Mouse (Mus musculus) adrenal gland, adult 2 months (tissue): ENCODE results near the gene H1fx. TPM values are rescaled to one million over a fixed set of nuclear protein-coding genes. Genes with fewer than 3 reads are reported as not detected.
"Not testable (repeated sequence)": the region's sequence is repeated elsewhere in the genome, so short reads cannot be mapped to it uniquely, and the experiment has no call there.

Experiments
- DNase-seq: peaks from one replicate; pipeline ENCODE4 v3.0.0; 2021
- microRNA-seq, 2 experiments: library from miRNA; unstranded; fragments of <30 nt; microRNA quantifications; one replicate each; pipeline ENCODE4 v1.2.0; 2021
- polyA plus RNA-seq: library from polyadenylated mRNA; depleted of rRNA; stranded (reverse); fragments of >200 nt; gene quantifications from 2 replicates; pipeline ENCODE4 v1.2.3, GENCODE M21; 2012; rRNA removed
- total RNA-seq, 2 experiments: library from RNA; stranded (reverse); gene quantifications; 2 replicates each; pipeline ENCODE4 v1.2.3; 2021

Gene H1fx
- total and polyA plus RNA-seq, 3 experiments = 7.4 to 17.1 (median 9.5) TPM

DNA sequence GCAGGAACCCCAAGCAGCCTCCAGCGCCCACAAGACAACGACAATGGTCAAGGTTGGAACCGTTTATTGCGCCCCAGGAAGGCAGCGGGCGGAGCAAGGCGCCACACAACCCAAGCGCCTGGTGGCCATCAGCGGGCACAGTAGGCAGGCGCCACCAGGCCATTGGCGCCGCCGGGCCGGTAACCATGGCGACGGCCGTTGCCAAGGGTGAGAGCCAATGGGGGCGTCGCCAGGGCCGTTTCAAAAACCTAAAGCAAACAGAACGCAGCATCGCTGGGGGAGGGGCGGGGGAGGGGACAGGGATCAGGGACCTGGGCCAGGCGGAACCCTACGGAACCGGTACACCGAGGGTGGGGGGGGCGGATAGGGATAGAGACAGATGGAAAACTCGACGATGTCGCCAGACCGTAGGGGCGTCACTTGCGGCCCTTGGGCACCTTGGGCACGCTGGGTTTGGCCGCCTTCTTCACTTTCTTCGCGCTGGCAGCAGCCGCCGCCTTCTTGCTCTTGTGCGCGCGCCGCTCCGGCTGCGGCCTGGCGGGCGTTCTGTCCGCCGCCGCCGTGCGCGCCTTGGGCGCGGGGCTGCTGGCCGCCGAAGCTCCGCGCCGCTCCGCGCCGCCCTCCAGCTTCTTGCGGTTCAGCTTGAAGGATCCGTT, 935 bp downstream of the H1fx start:
- DNase-seq = peak; percentile 87

DNA sequence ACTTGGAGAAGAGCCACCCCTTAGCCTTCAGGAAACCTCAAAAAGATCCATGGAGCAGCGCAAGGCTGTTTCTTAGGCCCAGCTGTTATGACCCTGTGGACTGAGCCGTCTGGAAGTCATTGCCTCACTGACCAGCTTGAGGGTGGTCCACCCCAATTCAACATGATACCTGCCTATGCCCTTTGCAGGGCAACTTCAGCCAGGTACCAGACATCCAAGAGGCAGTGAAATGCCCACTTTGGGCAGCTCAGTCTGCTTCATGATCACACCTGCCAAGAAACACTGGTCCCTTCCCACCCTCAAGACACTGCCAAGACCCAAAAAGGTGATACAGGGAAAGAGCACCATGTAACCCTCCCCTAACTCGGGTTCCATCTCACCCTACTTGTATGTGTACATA, 1.7 kb downstream of the H1fx start:
- DNase-seq = no peak

DNA sequence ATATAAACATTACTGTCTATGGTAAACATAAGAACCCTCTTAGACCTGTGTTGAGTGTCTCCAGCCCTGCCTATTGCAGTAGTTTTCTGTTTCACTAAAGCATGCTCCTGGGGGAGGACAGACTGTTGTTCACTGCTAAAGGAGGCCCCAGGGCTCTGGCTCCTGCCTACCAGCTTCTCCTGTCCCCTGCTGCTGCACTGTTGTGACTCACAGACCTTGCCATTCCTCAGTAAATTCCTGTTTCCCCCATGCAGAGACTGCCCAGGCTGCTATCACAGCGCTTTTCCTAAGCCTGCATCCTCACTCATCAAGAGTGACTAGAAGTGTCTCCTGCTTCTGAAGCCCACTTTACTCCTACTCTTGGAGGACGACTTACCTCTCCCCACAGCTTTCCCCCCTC, 11.4 kb downstream of the H1fx start:
- DNase-seq = no peak

DNA sequence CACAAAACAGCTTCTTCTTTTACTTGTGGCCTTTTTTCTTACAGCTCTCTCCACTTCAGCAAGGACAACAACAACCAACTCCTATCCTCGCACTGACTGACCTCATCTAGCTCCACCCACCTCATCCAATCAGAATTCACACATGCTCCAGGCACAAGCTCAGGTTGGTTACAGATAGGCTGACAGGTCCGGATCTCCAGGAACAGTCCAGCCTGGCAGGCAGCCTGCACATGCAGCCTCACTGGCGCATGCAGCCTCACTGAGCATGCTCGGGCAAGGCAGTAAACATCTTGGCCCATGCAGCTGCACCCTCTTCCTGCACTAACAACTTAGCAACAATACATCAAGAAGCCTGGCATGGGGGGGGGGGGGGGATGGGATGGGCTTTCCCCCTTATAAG, 19.0 kb downstream of the H1fx start:
- not testable (repeated sequence) for DNase-seq

DNA sequence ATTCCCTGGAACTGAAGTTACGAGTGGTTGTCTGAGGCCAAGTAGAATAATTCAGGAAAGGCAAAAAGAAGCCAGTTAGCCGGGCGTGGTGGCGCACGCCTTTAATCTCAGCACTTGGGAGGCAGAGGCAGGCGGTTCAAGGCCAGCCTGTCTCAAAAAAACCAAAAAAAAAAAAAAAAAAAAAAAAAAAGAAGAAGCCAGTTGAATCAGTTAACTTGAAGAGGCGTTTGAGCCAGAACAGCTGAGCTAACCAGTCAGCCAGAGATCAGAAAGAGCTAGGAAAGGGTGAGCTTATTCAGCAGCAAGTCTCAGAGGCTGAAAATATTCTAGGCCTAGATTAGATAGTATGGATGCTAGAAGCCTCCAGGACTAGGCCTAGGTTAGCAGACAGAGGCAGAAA, 39.3 kb downstream of the H1fx start:
- no peak for DNase-seq

DNA sequence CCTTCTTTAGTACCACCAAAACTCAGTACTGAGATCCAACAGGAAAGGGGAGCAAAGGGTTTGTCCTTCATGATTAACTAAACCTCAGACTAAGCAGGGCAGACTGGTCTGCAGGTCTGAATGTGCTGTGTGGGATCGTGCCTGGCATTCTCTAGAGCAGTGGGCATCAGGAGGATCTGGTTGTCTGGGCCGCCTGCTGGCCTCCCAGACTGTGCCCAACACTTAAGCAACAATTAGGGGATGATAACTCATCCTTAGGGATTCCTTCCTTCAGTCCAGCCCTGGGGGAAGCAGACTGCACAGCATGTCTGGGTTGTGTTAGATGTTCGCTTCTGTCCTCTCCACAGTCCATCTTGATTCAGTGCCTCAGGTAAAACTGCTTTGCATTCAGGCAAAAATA, 42.5 kb downstream of the H1fx start:
- DNase-seq = no peak

DNA sequence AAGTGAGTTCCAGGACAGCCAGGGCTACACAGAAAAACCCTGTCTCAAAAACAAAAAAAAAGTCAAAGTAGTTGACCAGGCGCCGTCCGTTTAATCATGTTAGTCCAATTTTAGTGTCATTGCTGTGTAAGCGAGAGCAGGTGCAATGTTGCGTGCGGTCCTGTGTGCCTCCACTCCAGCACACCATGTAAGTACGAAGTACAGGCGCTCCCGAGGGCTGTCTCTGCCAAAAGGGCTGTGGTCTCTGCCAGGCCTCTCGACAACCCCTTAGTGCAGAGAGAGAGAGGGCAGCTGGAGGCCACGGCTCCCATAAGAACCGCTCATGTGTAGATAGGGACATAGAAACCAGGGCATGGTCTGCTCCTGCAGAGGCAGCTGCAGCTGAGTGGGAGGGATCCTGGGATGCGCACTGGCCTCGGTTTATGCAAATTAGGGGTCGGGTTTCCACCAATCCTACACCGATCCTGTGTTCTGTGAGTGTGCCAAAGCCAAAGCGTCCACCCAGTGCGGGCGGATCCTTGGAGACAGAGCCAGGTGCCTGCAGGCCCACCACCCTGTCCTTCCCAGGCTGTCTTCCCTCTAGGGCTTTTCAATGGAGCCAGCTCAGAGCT, 44.2 kb downstream of the H1fx start:
- DNase-seq = peak; percentile 26

DNA sequence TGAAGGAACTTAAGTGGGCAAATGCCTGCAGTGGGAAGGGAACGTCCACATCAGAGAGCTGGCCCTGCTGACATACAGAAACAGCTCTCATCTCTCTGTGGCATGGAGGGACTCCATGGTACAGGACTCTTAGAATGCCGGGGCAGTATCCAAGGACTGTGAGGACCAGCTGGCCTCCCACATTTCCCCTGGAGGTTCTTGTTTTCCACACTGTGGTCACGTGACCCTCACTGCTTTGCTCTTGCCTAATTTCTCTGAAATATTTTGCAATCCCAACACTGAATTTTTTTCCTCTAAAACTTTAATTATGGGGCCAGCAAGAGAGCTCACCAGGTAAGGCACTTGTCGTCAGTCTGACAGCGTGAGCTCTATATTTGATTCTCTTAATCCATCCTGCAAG, 46.4 kb downstream of the H1fx start:
- DNase-seq = peak; percentile 20

Small RNA genes lying within 50 kb of the gene (microRNA-seq; reads per million reads assigned to microRNA genes)
- 0.44 to 1.2 reads per million in 2 experiments for gene Gm47286

Other genes starting within 250 kb of the H1fx start
- gene Gp9, start 203.6 kb downstream of the H1fx start, total RNA-seq = under 1 TPM in 1 of 2 experiments, not detected in 1; 0.45 TPM
- gene Gp9, start 203.6 kb downstream of the H1fx start, polyA plus RNA-seq = 0.84 and 1.0 TPM in 2 replicates
- gene Rab43, start 169.5 kb downstream of the H1fx start, total RNA-seq = 10 to 100 TPM; 28.0 to 28.2 TPM
- 27.6 and 30.6 TPM in 2 replicates for gene Rab43, start 169.5 kb downstream of the H1fx start, polyA plus RNA-seq
- 1 to 10 TPM; 2.5 TPM for gene Gm45140, start 145.8 kb downstream of the H1fx start, total RNA-seq
- 0.02 and 0.15 TPM in 2 replicates for gene Gm45140, start 145.8 kb downstream of the H1fx start, polyA plus RNA-seq
- 10 to 100 TPM; 44.4 to 55.6 TPM for gene Isy1, start 142.8 kb downstream of the H1fx start, total RNA-seq
- gene Isy1, start 142.8 kb downstream of the H1fx start, polyA plus RNA-seq = 3.1 and 3.8 TPM in 2 replicates
- 100 to 1,000 TPM; 333 to 380 TPM for gene Cnbp, start 130.5 kb downstream of the H1fx start, total RNA-seq
- 73.9 and 76.1 TPM in 2 replicates for gene Cnbp, start 130.5 kb downstream of the H1fx start, polyA plus RNA-seq
- 100 to 1,000 TPM; 102 to 104 TPM for gene Copg1, start 93.8 kb downstream of the H1fx start, total RNA-seq
- gene Copg1, start 93.8 kb downstream of the H1fx start, polyA plus RNA-seq = 26.0 and 41.0 TPM in 2 replicates
- gene Hmces, start 67.7 kb downstream of the H1fx start, total RNA-seq = 10 to 100 TPM; 21.5 to 22.4 TPM
- gene Hmces, start 67.7 kb downstream of the H1fx start, polyA plus RNA-seq = 15.4 and 22.3 TPM in 2 replicates
- gene Rab7, start 63.6 kb upstream of the H1fx start, total RNA-seq = 100 to 1,000 TPM; 335 to 385 TPM
- gene Rab7, start 63.6 kb upstream of the H1fx start, polyA plus RNA-seq = 90.7 and 123 TPM in 2 replicates
- gene Rpn1, start 102.8 kb upstream of the H1fx start, total RNA-seq = 100 to 1,000 TPM; 287 to 305 TPM
- gene Rpn1, start 102.8 kb upstream of the H1fx start, polyA plus RNA-seq = 117 and 146 TPM in 2 replicates
- gene Gata2, start 212.3 kb upstream of the H1fx start, total RNA-seq = 10 to 100 TPM; 23.0 to 52.6 TPM
- 167 and 184 TPM in 2 replicates for gene Gata2, start 212.3 kb upstream of the H1fx start, polyA plus RNA-seq
- gene Dnajb8, start 240.6 kb upstream of the H1fx start, total RNA-seq = not detected
- gene Dnajb8, start 240.6 kb upstream of the H1fx start, polyA plus RNA-seq = not detected in 2 replicates